Mouse (Mus musculus): ENCODE measurements around the gene Atp1b1. TPM values are rescaled to one million over a fixed set of nuclear protein-coding genes. Genes with fewer than 3 reads are reported as not detected.

The Atp1b1 gene
- polyA plus RNA-seq, 1 experiment from 2014 or later = 227 TPM

DNA sequence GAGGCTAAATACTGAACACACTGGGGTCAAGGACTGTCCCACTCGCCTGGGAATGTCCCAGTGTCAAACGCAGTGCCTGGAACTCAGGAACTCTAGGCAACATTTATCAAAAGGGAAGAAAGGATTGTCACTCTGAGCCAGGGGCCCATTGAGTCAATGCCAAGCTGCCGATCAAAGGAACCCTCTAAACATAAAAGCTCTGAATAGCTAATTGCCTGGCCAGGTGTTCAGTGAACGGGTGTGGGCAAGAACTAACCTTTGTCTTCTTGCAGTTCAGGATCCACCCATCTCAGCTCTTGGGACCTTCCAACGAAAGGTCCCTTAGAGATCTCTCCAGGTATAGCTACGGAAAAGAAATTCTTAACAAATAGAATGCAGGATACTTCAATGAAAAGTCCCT, 12.8 kb upstream of the Atp1b1 start:
- Histone ChIP-seq H3K27me3 (replicated peaks; ENCODE audit: control insufficient read depth, insufficient read depth, low read length) (no peaks in the 10 kb centered on the region), H3K4me3 (ENCODE audit: low read depth, low read length) (no peak overlapping the region), H3K36me3 (ENCODE audit: control insufficient read depth, insufficient read depth) (no peaks in the 10 kb centered on the region), H3K27ac (ENCODE audit: low read depth, low read length) (peak overlapping the region; percentile 72), H3K4me2 (replicated peaks; ENCODE audit: low read depth) (peak overlapping the region; percentile 44), H3K9me3 (ENCODE audit: control insufficient read depth) (no peaks in the 10 kb centered on the region), H3K4me1 (replicated peaks; ENCODE audit: control insufficient read depth, insufficient read depth, low read length) (no peaks in the 10 kb centered on the region; the same call in 1 of the 2 replicates), H3K9ac (ENCODE audit: low read depth, low read length) (no peak overlapping the region)
- TF ChIP-seq CTCF (IDR thresholded peaks at IDR 0.05; ENCODE audit: low read depth) = no peak
- WGBS = 31% methylated on average over 6 of the region's 6 CpGs
- ATAC-seq = peak; percentile 71

DNA sequence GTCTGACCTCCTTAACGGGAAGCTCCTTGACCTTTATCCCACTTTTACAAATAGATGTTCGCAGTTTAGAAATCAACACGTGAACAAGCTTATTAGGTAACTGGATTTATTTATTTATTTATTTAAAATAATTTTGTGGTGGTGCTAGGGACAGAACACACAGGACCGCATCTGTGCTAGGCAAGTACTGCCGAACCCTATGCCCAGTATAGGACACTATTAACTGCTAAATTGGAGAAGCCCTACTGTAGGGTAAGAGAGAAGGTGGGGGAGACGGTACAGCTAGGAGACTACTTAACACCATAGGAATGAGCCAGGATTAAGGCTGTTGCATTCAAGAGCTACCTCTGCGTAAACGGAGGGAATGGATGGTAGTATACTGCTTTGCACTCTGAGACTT, 10.2 kb upstream of the Atp1b1 start:
- Histone ChIP-seq H3K27me3 (replicated peaks; ENCODE audit: control insufficient read depth, insufficient read depth, low read length) (no peaks in the 10 kb centered on the region), H3K4me2 (replicated peaks; ENCODE audit: low read depth) (no peak overlapping the region), H3K4me3 (ENCODE audit: low read depth, low read length) (no peak overlapping the region), H3K36me3 (ENCODE audit: control insufficient read depth, insufficient read depth) (no peaks in the 10 kb centered on the region), H3K9ac (ENCODE audit: low read depth, low read length) (no peak overlapping the region), H3K4me1 (replicated peaks; ENCODE audit: control insufficient read depth, insufficient read depth, low read length) (no peaks in the 10 kb centered on the region), H3K27ac (ENCODE audit: low read depth, low read length) (no peak overlapping the region), H3K9me3 (ENCODE audit: control insufficient read depth) (no peaks in the 10 kb centered on the region)
- 70% methylated on average over 8 of the region's 8 CpGs for WGBS
- no peak for ATAC-seq
- TF ChIP-seq CTCF (IDR thresholded peaks at IDR 0.05; ENCODE audit: low read depth) = no peak

- H3K4me2 ChIP-seq (replicated peaks; ENCODE audit: low read depth) = no peak overlapping the region
- no peak overlapping the region for H3K9ac ChIP-seq (ENCODE audit: low read depth, low read length)
- H3K4me3 ChIP-seq (ENCODE audit: low read depth, low read length) = no peak overlapping the region
- H3K27me3 ChIP-seq (replicated peaks; ENCODE audit: control insufficient read depth, insufficient read depth, low read length) = no peaks in the 10 kb centered on the region
- WGBS = 88% methylated on average over 10 of the region's 10 CpGs
- H3K9me3 ChIP-seq (ENCODE audit: control insufficient read depth) = no peaks in the 10 kb centered on the region
- H3K36me3 ChIP-seq (ENCODE audit: control insufficient read depth, insufficient read depth) = no peaks in the 10 kb centered on the region
- ATAC-seq = no peak
- no peaks in the 10 kb centered on the region; the same call in 1 of the 2 replicates for H3K4me1 ChIP-seq (replicated peaks; ENCODE audit: control insufficient read depth, insufficient read depth, low read length)
- no peak overlapping the region for H3K27ac ChIP-seq (ENCODE audit: low read depth, low read length)
- no peak for TF ChIP-seq CTCF (IDR thresholded peaks at IDR 0.05; ENCODE audit: low read depth)
Measured at GRCm38 (mm10) chr1:164467406-164467805, 9.3 kb upstream of the Atp1b1 start.

GRCm38 (mm10) chr1:164461726-164462125, 3.6 kb upstream of the Atp1b1 start:
- Histone ChIP-seq H3K36me3 (ENCODE audit: control insufficient read depth, insufficient read depth) (no peaks in the 10 kb centered on the region), H3K9ac (ENCODE audit: low read depth, low read length) (peak overlapping the region; percentile 34; the same call in 1 of the 2 replicates), H3K4me3 (ENCODE audit: low read depth, low read length) (0 out of 2 replicates have a peak overlapping the region, but pooled peaks have one; percentile 14), H3K27ac (ENCODE audit: low read depth, low read length) (peak overlapping the region; percentile 84), H3K27me3 (replicated peaks; ENCODE audit: control insufficient read depth, insufficient read depth, low read length) (no peaks in the 10 kb centered on the region), H3K4me2 (replicated peaks; ENCODE audit: low read depth) (peak overlapping the region; percentile 55), H3K9me3 (ENCODE audit: control insufficient read depth) (no peaks in the 10 kb centered on the region), H3K4me1 (replicated peaks; ENCODE audit: control insufficient read depth, insufficient read depth, low read length) (peaks cover 11% of the 10 kb centered on the region)
- TF ChIP-seq CTCF (IDR thresholded peaks at IDR 0.05; ENCODE audit: low read depth) = no peak
- ATAC-seq = no peak
- 20% methylated on average over 10 of the region's 10 CpGs for WGBS

DNA sequence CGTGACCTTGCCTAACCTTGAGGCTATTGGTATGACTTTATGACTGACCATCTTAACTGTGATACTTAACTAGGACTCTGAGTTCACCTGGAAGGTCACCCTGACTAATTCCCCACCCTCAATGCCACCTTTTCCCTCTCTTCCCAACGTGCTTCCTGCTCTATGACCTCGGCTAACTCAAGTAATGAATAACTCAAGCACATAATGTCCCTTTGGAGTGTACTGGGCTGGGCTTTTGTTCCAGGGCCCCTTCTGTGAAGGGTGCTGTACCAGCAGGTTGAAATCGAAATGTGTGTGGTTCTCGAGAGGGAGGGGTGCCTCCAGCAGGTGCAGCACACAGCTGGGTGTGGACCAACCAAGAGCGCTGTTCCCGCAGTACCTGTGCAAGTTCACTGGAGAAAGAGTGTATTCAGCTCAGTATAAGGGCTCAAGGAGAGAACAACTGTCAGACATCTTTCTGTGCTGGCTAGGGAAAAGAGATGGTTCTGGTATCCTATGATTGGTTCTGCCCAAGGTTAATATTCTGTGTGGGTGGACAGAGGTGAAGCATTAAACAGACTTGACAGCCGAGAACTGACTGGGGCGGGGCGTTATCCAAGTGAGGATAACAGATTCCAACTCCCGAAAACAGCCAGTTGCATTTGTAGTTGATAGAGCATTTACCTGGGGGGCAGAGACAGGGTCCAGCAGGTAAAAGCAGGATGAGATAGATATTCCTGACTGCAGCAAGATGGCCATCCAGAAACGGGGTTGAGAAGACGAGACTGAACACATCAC, 3.0 kb upstream of the Atp1b1 start:
- Histone ChIP-seq H3K27me3 (replicated peaks; ENCODE audit: control insufficient read depth, insufficient read depth, low read length) (no peaks in the 10 kb centered on the region), H3K4me1 (replicated peaks; ENCODE audit: control insufficient read depth, insufficient read depth, low read length) (peaks cover 11% of the 10 kb centered on the region), H3K4me2 (replicated peaks; ENCODE audit: low read depth) (peak overlapping the region; percentile 72), H3K36me3 (ENCODE audit: control insufficient read depth, insufficient read depth) (no peaks in the 10 kb centered on the region), H3K9me3 (ENCODE audit: control insufficient read depth) (no peaks in the 10 kb centered on the region), H3K27ac (ENCODE audit: low read depth, low read length) (peak overlapping the region; percentile 84), H3K4me3 (ENCODE audit: low read depth, low read length) (peak overlapping the region; percentile 14; the same call in 1 of the 2 replicates), H3K9ac (ENCODE audit: low read depth, low read length) (no peak overlapping the region)
- WGBS = 39% methylated on average over 13 of the region's 13 CpGs
- ATAC-seq = peak; percentile 71
- TF ChIP-seq CTCF (IDR thresholded peaks at IDR 0.05; ENCODE audit: low read depth) = no peak

GRCm38 (mm10) chr1:164459127-164459905, 1.2 kb upstream of the Atp1b1 start:
- no peak; the same call in 1 of the 2 replicates for ATAC-seq
- H3K9ac ChIP-seq (ENCODE audit: low read depth, low read length) = peak overlapping the region; percentile 96

More at GRCm38 (mm10) chr1:164459127-164459905, 1.2 kb upstream of the Atp1b1 start:
- Histone ChIP-seq H3K9me3 (ENCODE audit: control insufficient read depth) (no peaks in the 10 kb centered on the region), H3K4me2 (replicated peaks; ENCODE audit: low read depth) (peak overlapping the region; percentile 72), H3K4me3 (ENCODE audit: low read depth, low read length) (peak overlapping the region; percentile 85), H3K36me3 (ENCODE audit: control insufficient read depth, insufficient read depth) (0 out of 2 replicates have a peak, but pooled peaks cover 6% of the 10 kb centered on the region), H3K27ac (ENCODE audit: low read depth, low read length) (peak overlapping the region; percentile 93), H3K4me1 (replicated peaks; ENCODE audit: control insufficient read depth, insufficient read depth, low read length) (peaks cover 11% of the 10 kb centered on the region), H3K27me3 (replicated peaks; ENCODE audit: control insufficient read depth, insufficient read depth, low read length) (no peaks in the 10 kb centered on the region)
- TF ChIP-seq CTCF (IDR thresholded peaks at IDR 0.05; ENCODE audit: low read depth) = no peak
- 28% methylated on average over 12 of the region's 12 CpGs for WGBS
